Mouse (Mus musculus) testis, adult 2 months (tissue): ENCODE results near the gene Gk5.

Experiments used
- CTCF ChIP-seq: fragments of 200-500 bp; IDR thresholded peaks from 2 replicates; pipeline ENCODE4 v1.5.1; 2012; ENCODE audit warnings: low read depth, mild to moderate bottlenecking, inconsistent platforms, low read length, moderate library complexity; ENCODE audit not compliant: control insufficient read depth, insufficient read depth, insufficient replicate concordance
- POLR2A ChIP-seq: fragments of 200-500 bp; IDR thresholded peaks from 2 replicates; pipeline ENCODE4 v1.6.1; 2012; ENCODE audit warnings: low read depth, mild to moderate bottlenecking, inconsistent platforms, low read length, moderate library complexity; ENCODE audit not compliant: control insufficient read depth

- TF ChIP-seq CTCF: no peak
- TF ChIP-seq POLR2A: no peak
Observed at GRCm38 (mm10) chr9:96135461-96135860, 16.3 kb downstream of the Gk5 start.
